Mouse (Mus musculus): ENCODE data around the gene Lgr6. TPM values are rescaled to one million over a fixed set of nuclear protein-coding genes. Genes with fewer than 3 reads are reported as not detected.
A peak's percentile ranks its signal among the peaks of the same experiment; 100 is the strongest.

Gene Lgr6
- polyA plus RNA-seq, 1 experiment, result not detected

GRCm38 (mm10) chr1:135083465-135083864 is 21.6 kb downstream of the Lgr6 start:
- 68% methylated on average over 9 of the region's 9 CpGs for WGBS
- Histone ChIP-seq H3K27ac (ENCODE audit: control insufficient read depth, insufficient read depth, low read depth, low read length, poor library complexity) (no peak overlapping the region), H3K4me3 (replicated peaks; ENCODE audit: control insufficient read depth, low read depth, low read length) (no peak overlapping the region), H3K4me1 (ENCODE audit: control insufficient read depth, insufficient read depth, low read length) (no peaks in the 10 kb centered on the region)
- TF ChIP-seq POLR2A (IDR thresholded peaks at IDR 0.05; ENCODE audit: borderline replicate concordance, control insufficient read depth, low read depth, low read length), result no peak
- no peak for TF ChIP-seq CTCF (IDR thresholded peaks at IDR 0.05; ENCODE audit: control insufficient read depth, insufficient read depth, low read length)

- under 1% methylated on average over 3 of the region's 3 CpGs for WGBS
- no peak overlapping the region for H3K27ac ChIP-seq (ENCODE audit: control insufficient read depth, insufficient read depth, low read depth, low read length, poor library complexity)
- TF ChIP-seq POLR2A (IDR thresholded peaks at IDR 0.05; ENCODE audit: borderline replicate concordance, control insufficient read depth, low read depth, low read length), result no peak
- TF ChIP-seq CTCF (IDR thresholded peaks at IDR 0.05; ENCODE audit: control insufficient read depth, insufficient read depth, low read length), result no peak
- H3K4me1 ChIP-seq (ENCODE audit: control insufficient read depth, insufficient read depth, low read length), result no peaks in the 10 kb centered on the region
- H3K4me3 ChIP-seq (replicated peaks; ENCODE audit: control insufficient read depth, low read depth, low read length), result no peak overlapping the region
Observed at GRCm38 (mm10) chr1:135082267-135082666, 22.8 kb downstream of the Lgr6 start.

- WGBS, result 48% methylated on average over 2 of the region's 2 CpGs
- Histone ChIP-seq H3K27ac (ENCODE audit: control insufficient read depth, insufficient read depth, low read depth, low read length, poor library complexity) (no peak overlapping the region), H3K4me3 (replicated peaks; ENCODE audit: control insufficient read depth, low read depth, low read length) (no peak overlapping the region), H3K4me1 (ENCODE audit: control insufficient read depth, insufficient read depth, low read length) (no peaks in the 10 kb centered on the region)
- TF ChIP-seq POLR2A (IDR thresholded peaks at IDR 0.05; ENCODE audit: borderline replicate concordance, control insufficient read depth, low read depth, low read length) (no peak), CTCF (IDR thresholded peaks at IDR 0.05; ENCODE audit: control insufficient read depth, insufficient read depth, low read length) (no peak)
Observed at GRCm38 (mm10) chr1:135079021-135079420, 26.1 kb downstream of the Lgr6 start.

- TF ChIP-seq POLR2A (IDR thresholded peaks at IDR 0.05; ENCODE audit: borderline replicate concordance, control insufficient read depth, low read depth, low read length), result no peak
- no peak for TF ChIP-seq CTCF (IDR thresholded peaks at IDR 0.05; ENCODE audit: control insufficient read depth, insufficient read depth, low read length)
Observed at GRCm38 (mm10) chr1:135076470-135076869, 28.6 kb downstream of the Lgr6 start.

GRCm38 (mm10) chr1:135075270-135075669 is 29.8 kb downstream of the Lgr6 start:
- no peak overlapping the region for H3K27ac ChIP-seq (ENCODE audit: control insufficient read depth, insufficient read depth, low read depth, low read length, poor library complexity)
- H3K4me1 ChIP-seq (ENCODE audit: control insufficient read depth, insufficient read depth, low read length), result no peaks in the 10 kb centered on the region
- H3K4me3 ChIP-seq (replicated peaks; ENCODE audit: control insufficient read depth, low read depth, low read length), result no peak overlapping the region
- 79% methylated on average over 1 of the region's 1 CpGs for WGBS
- TF ChIP-seq POLR2A (IDR thresholded peaks at IDR 0.05; ENCODE audit: borderline replicate concordance, control insufficient read depth, low read depth, low read length), result no peak
- TF ChIP-seq CTCF (IDR thresholded peaks at IDR 0.05; ENCODE audit: control insufficient read depth, insufficient read depth, low read length), result no peak

More at GRCm38 (mm10) chr1:135076470-135076869, 28.6 kb downstream of the Lgr6 start:
- H3K27ac ChIP-seq (ENCODE audit: control insufficient read depth, insufficient read depth, low read depth, low read length, poor library complexity), result no peak overlapping the region
- WGBS, result 72% methylated on average over 5 of the region's 5 CpGs
- H3K4me1 ChIP-seq (ENCODE audit: control insufficient read depth, insufficient read depth, low read length), result no peaks in the 10 kb centered on the region
- no peak overlapping the region for H3K4me3 ChIP-seq (replicated peaks; ENCODE audit: control insufficient read depth, low read depth, low read length)

- H3K4me1 ChIP-seq (ENCODE audit: control insufficient read depth, insufficient read depth, low read length), result no peaks in the 10 kb centered on the region
- TF ChIP-seq CTCF (IDR thresholded peaks at IDR 0.05; ENCODE audit: control insufficient read depth, insufficient read depth, low read length), result no peak
- TF ChIP-seq POLR2A (IDR thresholded peaks at IDR 0.05; ENCODE audit: borderline replicate concordance, control insufficient read depth, low read depth, low read length), result no peak
- H3K27ac ChIP-seq (ENCODE audit: control insufficient read depth, insufficient read depth, low read depth, low read length, poor library complexity), result no peak overlapping the region
- H3K4me3 ChIP-seq (replicated peaks; ENCODE audit: control insufficient read depth, low read depth, low read length), result no peak overlapping the region
- WGBS, result 84% methylated on average over 5 of the region's 5 CpGs
Observed at GRCm38 (mm10) chr1:135072643-135073042, 32.4 kb downstream of the Lgr6 start.

GRCm38 (mm10) chr1:135069841-135070240 is 35.2 kb downstream of the Lgr6 start:
- Histone ChIP-seq H3K4me1 (ENCODE audit: control insufficient read depth, insufficient read depth, low read length) (no peaks in the 10 kb centered on the region), H3K27ac (ENCODE audit: control insufficient read depth, insufficient read depth, low read depth, low read length, poor library complexity) (no peak overlapping the region), H3K4me3 (replicated peaks; ENCODE audit: control insufficient read depth, low read depth, low read length) (no peak overlapping the region)
- WGBS, result 56% methylated on average over 8 of the region's 8 CpGs
- no peak for TF ChIP-seq POLR2A (IDR thresholded peaks at IDR 0.05; ENCODE audit: borderline replicate concordance, control insufficient read depth, low read depth, low read length)
- no peak for TF ChIP-seq CTCF (IDR thresholded peaks at IDR 0.05; ENCODE audit: control insufficient read depth, insufficient read depth, low read length)

- no peak overlapping the region for H3K4me3 ChIP-seq (replicated peaks; ENCODE audit: control insufficient read depth, low read depth, low read length)
- no peak for TF ChIP-seq POLR2A (IDR thresholded peaks at IDR 0.05; ENCODE audit: borderline replicate concordance, control insufficient read depth, low read depth, low read length)
- TF ChIP-seq CTCF (IDR thresholded peaks at IDR 0.05; ENCODE audit: control insufficient read depth, insufficient read depth, low read length), result no peak
- WGBS, result 87% methylated on average over 2 of the region's 2 CpGs
- H3K27ac ChIP-seq (ENCODE audit: control insufficient read depth, insufficient read depth, low read depth, low read length, poor library complexity), result no peak overlapping the region
- H3K4me1 ChIP-seq (ENCODE audit: control insufficient read depth, insufficient read depth, low read length), result no peaks in the 10 kb centered on the region
Observed at GRCm38 (mm10) chr1:135064525-135064924, 40.6 kb downstream of the Lgr6 start.

- Histone ChIP-seq H3K27ac (ENCODE audit: control insufficient read depth, insufficient read depth, low read depth, low read length, poor library complexity) (no peak overlapping the region), H3K4me3 (replicated peaks; ENCODE audit: control insufficient read depth, low read depth, low read length) (no peak overlapping the region), H3K4me1 (ENCODE audit: control insufficient read depth, insufficient read depth, low read length) (no peaks in the 10 kb centered on the region)
- TF ChIP-seq CTCF (IDR thresholded peaks at IDR 0.05; ENCODE audit: control insufficient read depth, insufficient read depth, low read length) (0 out of 2 replicates have a peak, but pooled peaks have one; percentile 8), POLR2A (IDR thresholded peaks at IDR 0.05; ENCODE audit: borderline replicate concordance, control insufficient read depth, low read depth, low read length) (no peak)
- WGBS, result 71% methylated on average over 5 of the region's 5 CpGs
Observed at GRCm38 (mm10) chr1:135062936-135063335, 42.1 kb downstream of the Lgr6 start.
